Mouse (Mus musculus): ENCODE results near the gene Zfp839. TPM values are rescaled to one million over a fixed set of nuclear protein-coding genes. Genes with fewer than 3 reads are reported as not detected.
A peak's percentile ranks its signal among the peaks of the same experiment; 100 is the strongest.

The Zfp839 gene
- polyA plus RNA-seq, 1 experiment from 2014 or later: 4.2 TPM

GRCm38 (mm10) chr12:110865571-110865970 is 15.5 kb downstream of the Zfp839 start:
- WGBS: 43% methylated on average over 6 of the region's 6 CpGs
- peaks cover 83% of the 10 kb centered on the region for H3K36me3 ChIP-seq
- no peaks in the 10 kb centered on the region for H3K9me3 ChIP-seq
- no peak overlapping the region for H3K4me3 ChIP-seq
- no peaks in the 10 kb centered on the region for H3K27me3 ChIP-seq (ENCODE audit: insufficient read depth, poor library complexity, severe bottlenecking)
- H3K27ac ChIP-seq: peak overlapping the region; percentile 66; the same call in 1 of the 2 replicates
- peaks cover 14% of the 10 kb centered on the region; the same call in 1 of the 2 replicates for H3K4me1 ChIP-seq (replicated peaks)
- DNase-seq (ENCODE audit: low spot score): peak; percentile 12

- no peaks in the 10 kb centered on the region for H3K27me3 ChIP-seq (ENCODE audit: insufficient read depth, poor library complexity, severe bottlenecking)
- no peak for DNase-seq (ENCODE audit: low spot score)
- no peaks in the 10 kb centered on the region for H3K9me3 ChIP-seq
- H3K4me3 ChIP-seq: no peak overlapping the region
- H3K4me1 ChIP-seq (replicated peaks): peaks cover 14% of the 10 kb centered on the region; the same call in 1 of the 2 replicates
- H3K36me3 ChIP-seq: peaks cover 83% of the 10 kb centered on the region
- 78% methylated on average over 10 of the region's 10 CpGs for WGBS
- H3K27ac ChIP-seq: peak overlapping the region; percentile 66; the same call in 1 of the 2 replicates
These were observed 15.9 kb downstream of the Zfp839 start for GRCm38 (mm10) chr12:110865989-110866388.

GRCm38 (mm10) chr12:110870107-110870506 is 20.1 kb downstream of the Zfp839 start:
- 87% methylated on average over 4 of the region's 4 CpGs for WGBS
- DNase-seq (ENCODE audit: low spot score): no peak
- no peaks in the 10 kb centered on the region for H3K9me3 ChIP-seq
- H3K4me3 ChIP-seq: no peak overlapping the region
- H3K27ac ChIP-seq: no peak overlapping the region
- peaks cover 10% of the 10 kb centered on the region; the same call in 1 of the 2 replicates for H3K4me1 ChIP-seq (replicated peaks)
- peaks cover 94% of the 10 kb centered on the region for H3K36me3 ChIP-seq
- H3K27me3 ChIP-seq (ENCODE audit: insufficient read depth, poor library complexity, severe bottlenecking): no peaks in the 10 kb centered on the region

GRCm38 (mm10) chr12:110871247-110871646 is 21.2 kb downstream of the Zfp839 start:
- Histone ChIP-seq H3K9me3 (no peaks in the 10 kb centered on the region), H3K4me1 (replicated peaks) (peaks cover 1% of the 10 kb centered on the region; the same call in 1 of the 2 replicates), H3K36me3 (peaks cover 96% of the 10 kb centered on the region), H3K27me3 (ENCODE audit: insufficient read depth, poor library complexity, severe bottlenecking) (no peaks in the 10 kb centered on the region), H3K4me3 (no peak overlapping the region), H3K27ac (no peak overlapping the region)
- DNase-seq (ENCODE audit: low spot score): no peak
- 96% methylated on average over 5 of the region's 5 CpGs for WGBS

- H3K27ac ChIP-seq: no peak overlapping the region
- DNase-seq (ENCODE audit: low spot score): no peak
- no peaks in the 10 kb centered on the region for H3K4me1 ChIP-seq (replicated peaks)
- H3K27me3 ChIP-seq (ENCODE audit: insufficient read depth, poor library complexity, severe bottlenecking): no peaks in the 10 kb centered on the region
- no peaks in the 10 kb centered on the region for H3K9me3 ChIP-seq
- 96% methylated on average over 2 of the region's 2 CpGs for WGBS
- no peak overlapping the region for H3K4me3 ChIP-seq
- H3K36me3 ChIP-seq: peaks cover 93% of the 10 kb centered on the region
These were observed 25.3 kb downstream of the Zfp839 start for GRCm38 (mm10) chr12:110875351-110875750.

- DNase-seq (ENCODE audit: low spot score): no peak
- no peak overlapping the region for H3K4me3 ChIP-seq
- WGBS: 88% methylated on average over 7 of the region's 7 CpGs
- no peaks in the 10 kb centered on the region for H3K9me3 ChIP-seq
- no peaks in the 10 kb centered on the region for H3K27me3 ChIP-seq (ENCODE audit: insufficient read depth, poor library complexity, severe bottlenecking)
- peaks cover 67% of the 10 kb centered on the region for H3K36me3 ChIP-seq
- no peak overlapping the region for H3K27ac ChIP-seq
- H3K4me1 ChIP-seq (replicated peaks): no peaks in the 10 kb centered on the region
These were observed 32.2 kb downstream of the Zfp839 start for GRCm38 (mm10) chr12:110882291-110882690.

- DNase-seq (ENCODE audit: low spot score): no peak
- peaks cover 24% of the 10 kb centered on the region for H3K4me1 ChIP-seq (replicated peaks)
- H3K4me3 ChIP-seq: no peak overlapping the region
- H3K36me3 ChIP-seq: peaks cover 42% of the 10 kb centered on the region
- H3K9me3 ChIP-seq: no peaks in the 10 kb centered on the region
- 93% methylated on average over 2 of the region's 2 CpGs for WGBS
- H3K27ac ChIP-seq: no peak overlapping the region
- no peaks in the 10 kb centered on the region for H3K27me3 ChIP-seq (ENCODE audit: insufficient read depth, poor library complexity, severe bottlenecking)
These were observed 35.2 kb downstream of the Zfp839 start for GRCm38 (mm10) chr12:110885251-110885650.

- H3K36me3 ChIP-seq: peaks cover 15% of the 10 kb centered on the region
- H3K27ac ChIP-seq: peak overlapping the region; percentile 95
- peak overlapping the region; percentile 95 for H3K4me3 ChIP-seq
- H3K9me3 ChIP-seq: no peaks in the 10 kb centered on the region
- peaks cover 29% of the 10 kb centered on the region for H3K4me1 ChIP-seq (replicated peaks)
- no peaks in the 10 kb centered on the region for H3K27me3 ChIP-seq (ENCODE audit: insufficient read depth, poor library complexity, severe bottlenecking)
- 48% methylated on average over 12 of the region's 12 CpGs for WGBS
- DNase-seq (ENCODE audit: low spot score): no peak
These were observed 38.1 kb downstream of the Zfp839 start for GRCm38 (mm10) chr12:110888106-110888505.

GRCm38 (mm10) chr12:110888606-110889005 is 38.6 kb downstream of the Zfp839 start:
- DNase-seq (ENCODE audit: low spot score): no peak
- Histone ChIP-seq H3K27me3 (ENCODE audit: insufficient read depth, poor library complexity, severe bottlenecking) (no peaks in the 10 kb centered on the region), H3K4me3 (peak overlapping the region; percentile 95), H3K27ac (peak overlapping the region; percentile 95), H3K36me3 (peaks cover 10% of the 10 kb centered on the region), H3K4me1 (replicated peaks) (peaks cover 29% of the 10 kb centered on the region), H3K9me3 (no peaks in the 10 kb centered on the region)
- WGBS: under 1% methylated on average over 25 of the region's 25 CpGs

GRCm38 (mm10) chr12:110889036-110890020 is 39.3 kb downstream of the Zfp839 start, which contains the start of the genes Cinp and Tecpr2:
Gene Cinp, minus strand, starts transcription at chr12:110889145.
Gene Tecpr2, plus strand, starts transcription at chr12:110889264.
- Histone ChIP-seq H3K9me3 (no peaks in the 10 kb centered on the region), H3K4me1 (replicated peaks) (peaks cover 29% of the 10 kb centered on the region), H3K27ac (peak within 1 kb of the TSS; percentile 95), H3K4me3 (peak within 1 kb of the TSS; percentile 95), H3K27me3 (ENCODE audit: insufficient read depth, poor library complexity, severe bottlenecking) (no peaks in the 10 kb centered on the region), H3K36me3 (peaks cover 4% of the 10 kb centered on the region; the same call in 1 of the 2 replicates)
- WGBS: 1% methylated on average over 74 of the region's 74 CpGs
- peak; percentile 97 for DNase-seq (ENCODE audit: low spot score)

- H3K27ac ChIP-seq: no peak overlapping the region
- 96% methylated on average over 1 of the region's 1 CpGs for WGBS
- H3K36me3 ChIP-seq: peaks cover 4% of the 10 kb centered on the region
- no peaks in the 10 kb centered on the region for H3K9me3 ChIP-seq
- H3K27me3 ChIP-seq (ENCODE audit: insufficient read depth, poor library complexity, severe bottlenecking): no peaks in the 10 kb centered on the region
- DNase-seq (ENCODE audit: low spot score): no peak
- no peak overlapping the region for H3K4me3 ChIP-seq
- peaks cover 29% of the 10 kb centered on the region for H3K4me1 ChIP-seq (replicated peaks)
These were observed 41.8 kb downstream of the Zfp839 start for GRCm38 (mm10) chr12:110891887-110892286.

- H3K27me3 ChIP-seq (ENCODE audit: insufficient read depth, poor library complexity, severe bottlenecking): no peaks in the 10 kb centered on the region
- DNase-seq (ENCODE audit: low spot score): no peak
- H3K9me3 ChIP-seq: no peaks in the 10 kb centered on the region
- 81% methylated on average over 4 of the region's 4 CpGs for WGBS
- H3K36me3 ChIP-seq: 0 out of 2 replicates have a peak, but pooled peaks cover 4% of the 10 kb centered on the region
- no peaks in the 10 kb centered on the region for H3K4me1 ChIP-seq (replicated peaks)
- no peak overlapping the region for H3K4me3 ChIP-seq
- H3K27ac ChIP-seq: no peak overlapping the region
These were observed 52.1 kb downstream of the Zfp839 start for GRCm38 (mm10) chr12:110902106-110902505.

GRCm38 (mm10) chr12:110903536-110903935 is 53.5 kb downstream of the Zfp839 start:
- H3K36me3 ChIP-seq: no peaks in the 10 kb centered on the region
- WGBS: 90% methylated on average over 2 of the region's 2 CpGs
- no peaks in the 10 kb centered on the region for H3K27me3 ChIP-seq (ENCODE audit: insufficient read depth, poor library complexity, severe bottlenecking)
- H3K27ac ChIP-seq: no peak overlapping the region
- no peak for DNase-seq (ENCODE audit: low spot score)
- no peaks in the 10 kb centered on the region for H3K9me3 ChIP-seq
- H3K4me1 ChIP-seq (replicated peaks): no peaks in the 10 kb centered on the region
- H3K4me3 ChIP-seq: no peak overlapping the region

All from hindbrain, embryonic 10.5 days (tissue).